Mouse (Mus musculus) heart, adult 11 months (tissue): Measurements from ENCODE around the gene Rbks.
A peak's percentile ranks its signal among the peaks of the same experiment; 100 is the strongest.
"Not testable (repeated sequence)": the region's sequence is repeated elsewhere in the genome, so short reads cannot be mapped to it uniquely, and the experiment has no call there.

Source experiments
- DNase-seq: peaks from one replicate; pipeline ENCODE4 v3.0.0; 2022

Gene Rbks

GRCm38 (mm10) chr5:31614339-31615025 lies 82.9 kb downstream of the Rbks start:
- DNase-seq = no peak

- peak; percentile 99 for DNase-seq
Measured at GRCm38 (mm10) chr5:31613852-31614286, 83.6 kb downstream of the Rbks start.

GRCm38 (mm10) chr5:31611186-31611585 lies 86.2 kb downstream of the Rbks start:
- no peak for DNase-seq

GRCm38 (mm10) chr5:31610376-31611086 lies 86.9 kb downstream of the Rbks start:
- DNase-seq = peak; percentile 89

- peak; percentile 97 for DNase-seq
Measured at GRCm38 (mm10) chr5:31606151-31606550, 91.3 kb downstream of the Rbks start.

DNA sequence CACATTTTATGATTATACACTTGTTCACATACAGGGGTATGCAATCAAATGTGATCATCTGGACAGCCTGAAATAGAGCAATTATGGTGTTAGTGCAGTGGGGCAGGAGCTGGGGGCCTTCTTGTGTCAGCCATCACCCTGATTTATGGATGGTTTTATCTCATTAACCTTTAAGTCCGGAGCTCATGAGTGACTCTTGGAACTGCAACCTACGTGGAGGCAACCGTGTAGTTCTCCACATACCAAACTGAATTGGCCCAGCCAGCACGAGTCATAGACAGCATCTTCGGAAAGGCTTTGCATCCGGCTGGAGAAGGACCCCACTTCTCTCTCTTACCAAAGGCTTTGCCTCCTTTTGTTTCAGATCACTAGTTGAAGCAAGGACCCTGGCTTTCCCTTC lies 93.7 kb downstream of the Rbks start:
- DNase-seq = no peak

- DNase-seq = peak; percentile 99
Measured at GRCm38 (mm10) chr5:31602377-31602776, 95.0 kb downstream of the Rbks start.

GRCm38 (mm10) chr5:31601162-31601722 lies 96.2 kb downstream of the Rbks start:
- DNase-seq = peak; percentile 74

DNA sequence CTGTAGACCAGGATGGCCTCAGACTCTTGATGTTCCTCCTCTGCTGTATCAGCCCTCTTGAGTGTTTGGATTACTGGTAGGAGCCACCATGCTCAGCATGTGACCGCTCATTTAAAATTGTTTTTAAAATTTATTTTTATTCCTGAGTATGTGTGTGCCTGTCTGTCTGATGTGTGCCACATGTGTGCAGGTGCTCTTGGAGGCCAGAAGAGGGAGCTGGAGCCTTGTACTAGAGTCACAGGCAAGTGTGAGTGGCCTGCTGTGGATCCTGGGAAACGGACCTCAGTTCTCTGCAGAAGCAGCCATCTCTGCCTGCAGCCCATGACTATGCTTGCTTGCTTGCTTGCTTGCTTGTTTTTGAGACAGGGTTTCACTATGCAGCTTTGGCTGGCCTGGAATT lies 98.3 kb downstream of the Rbks start:
- DNase-seq = peak; percentile 77

DNA sequence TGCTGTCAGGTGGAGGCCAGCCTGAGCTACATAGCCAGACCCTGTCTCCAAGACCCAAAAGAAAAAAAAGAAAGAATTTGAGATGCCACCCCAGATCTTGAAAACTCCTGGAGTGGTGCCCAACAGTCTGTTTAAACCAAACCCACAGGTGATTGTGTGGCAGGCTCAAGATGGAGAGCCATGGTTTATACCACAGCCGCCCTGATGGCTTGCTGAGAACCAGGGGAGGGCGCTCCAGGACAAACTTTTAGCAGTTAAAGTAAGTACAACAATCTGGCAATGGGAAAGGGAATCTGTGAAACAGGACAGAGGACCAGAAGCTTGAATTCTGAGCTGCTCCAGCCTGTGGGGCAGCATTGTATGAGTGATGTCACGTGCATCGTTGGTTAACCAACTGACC lies 98.8 kb downstream of the Rbks start:
- peak; percentile 91 for DNase-seq

GRCm38 (mm10) chr5:31598121-31598520 lies 99.3 kb downstream of the Rbks start:
- DNase-seq = no peak

DNA sequence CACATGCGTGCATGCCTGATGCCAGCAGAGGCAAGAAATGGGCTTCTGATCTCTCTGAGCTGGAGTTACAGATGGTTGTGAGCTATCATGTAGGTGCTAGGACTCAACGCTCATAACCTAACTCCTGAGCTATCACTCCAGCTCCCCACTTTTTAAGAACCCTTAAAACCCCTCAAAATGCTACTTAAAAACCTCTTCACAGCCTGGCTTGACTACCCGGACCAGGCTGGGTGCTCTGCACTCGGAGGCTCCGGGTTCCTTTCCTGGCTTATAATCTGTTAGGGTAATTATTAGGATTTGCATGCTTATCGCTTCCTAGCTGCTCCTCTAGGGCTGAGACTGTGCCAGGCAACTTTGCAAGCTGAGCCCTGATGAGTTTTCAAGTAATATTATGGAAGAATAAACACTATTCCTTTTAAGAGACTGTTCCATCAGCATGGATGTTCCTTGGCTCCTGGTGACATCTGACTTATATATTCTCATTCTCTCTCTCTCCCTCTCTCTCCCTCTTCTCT lies 99.9 kb downstream of the Rbks start:
- no peak for DNase-seq

DNA sequence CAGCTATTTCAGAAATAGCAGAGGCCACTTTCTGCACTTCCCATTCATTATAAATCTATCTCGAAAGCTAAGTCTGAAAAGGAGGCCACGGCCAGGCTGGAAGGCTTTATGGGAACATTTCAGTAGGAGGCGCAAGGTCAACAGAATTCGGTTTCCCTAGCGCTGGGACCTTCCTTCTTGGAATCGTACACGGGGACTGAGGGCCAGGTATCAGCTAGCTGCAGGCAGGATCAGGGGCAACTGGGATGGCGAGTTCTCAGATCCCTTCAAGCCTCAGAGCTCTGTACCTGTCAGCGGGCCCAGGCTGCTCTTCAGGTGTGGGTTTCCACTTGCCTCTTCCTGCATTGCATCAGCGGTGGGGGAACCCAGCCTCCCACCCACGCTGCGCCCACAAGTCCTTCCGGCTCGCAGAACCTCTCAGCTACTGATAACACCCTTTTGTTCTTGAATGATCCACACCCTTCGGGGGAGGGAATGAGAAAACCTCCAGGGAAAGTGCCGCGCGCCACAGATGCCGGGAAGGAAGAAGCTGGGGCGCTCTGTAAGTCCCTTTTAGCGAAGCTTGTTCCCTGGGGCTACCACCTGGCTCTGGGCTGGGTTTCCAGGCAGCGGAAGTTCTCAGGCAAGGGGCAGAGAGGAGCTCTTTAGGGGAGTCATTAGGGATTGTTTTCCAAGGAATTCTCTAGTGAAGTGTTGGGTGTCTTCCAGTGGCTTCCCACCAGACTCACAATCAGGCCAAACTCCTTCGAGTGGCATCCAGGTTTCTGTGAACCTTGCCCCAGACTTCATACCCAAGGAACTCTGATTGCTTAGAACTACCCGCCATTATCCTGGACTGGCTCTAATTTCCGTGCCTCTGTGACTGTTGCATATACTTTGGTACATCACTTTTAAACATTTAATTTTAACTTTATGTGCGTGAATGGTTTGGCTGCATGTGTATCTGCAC lies 100.7 kb downstream of the Rbks start, which contains the start of gene Mrpl33:
Gene Mrpl33, plus strand, starts transcription at position 455 of the 949 bp plus-strand sequence.
- DNase-seq = peak; percentile 97

GRCm38 (mm10) chr5:31595868-31596267 lies 101.6 kb downstream of the Rbks start:
- DNase-seq = peak; percentile 89

GRCm38 (mm10) chr5:31591122-31591521 lies 106.3 kb downstream of the Rbks start:
- DNase-seq = peak; percentile 58

GRCm38 (mm10) chr5:31589711-31590319 lies 107.6 kb downstream of the Rbks start:
- DNase-seq = peak; percentile 88

DNA sequence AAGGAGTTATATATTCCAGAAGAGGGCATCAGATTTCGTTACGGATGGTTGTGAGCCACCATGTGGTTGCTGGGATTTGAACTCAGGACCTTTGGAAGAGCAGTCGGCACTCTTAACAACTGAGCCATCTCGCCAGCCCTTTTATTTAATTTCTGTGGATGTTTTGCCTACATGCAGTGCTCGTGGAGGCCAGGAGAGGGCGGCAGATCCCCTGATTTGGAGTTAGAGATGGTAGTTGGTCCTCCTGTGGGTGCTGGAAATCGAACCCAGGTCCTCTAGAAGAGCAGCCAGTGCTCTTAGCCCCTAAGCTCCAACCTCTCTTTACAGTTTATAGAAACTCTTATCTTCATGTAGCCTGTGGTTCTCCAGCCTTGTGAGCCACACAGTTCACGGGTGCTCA lies 108.8 kb downstream of the Rbks start:
- DNase-seq = not testable (repeated sequence)

DNA sequence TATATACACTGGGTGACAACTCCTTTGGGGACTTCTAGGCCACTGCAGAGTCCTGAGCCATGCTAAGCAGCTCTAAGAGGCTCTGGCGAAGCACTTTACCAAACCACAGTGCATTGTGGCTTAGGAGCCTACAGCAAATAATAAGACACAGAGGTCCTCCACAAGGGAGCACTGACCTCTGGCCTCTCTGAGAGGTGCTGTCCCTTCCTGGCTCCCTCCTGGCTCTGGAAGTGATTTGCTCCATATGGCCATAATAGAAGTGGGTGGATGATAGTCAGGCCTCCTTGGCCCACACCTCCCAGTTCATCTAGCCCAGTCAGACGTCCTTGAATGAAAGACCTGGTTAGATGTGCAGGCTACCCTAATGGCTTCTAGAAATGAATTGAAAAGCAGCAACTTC lies 109.4 kb downstream of the Rbks start:
- no peak for DNase-seq

GRCm38 (mm10) chr5:31585526-31585925 lies 111.9 kb downstream of the Rbks start:
- DNase-seq = no peak

GRCm38 (mm10) chr5:31583261-31583660 lies 114.2 kb downstream of the Rbks start:
- DNase-seq = no peak

GRCm38 (mm10) chr5:31581932-31582331 lies 115.5 kb downstream of the Rbks start:
- peak; percentile 58 for DNase-seq

DNA sequence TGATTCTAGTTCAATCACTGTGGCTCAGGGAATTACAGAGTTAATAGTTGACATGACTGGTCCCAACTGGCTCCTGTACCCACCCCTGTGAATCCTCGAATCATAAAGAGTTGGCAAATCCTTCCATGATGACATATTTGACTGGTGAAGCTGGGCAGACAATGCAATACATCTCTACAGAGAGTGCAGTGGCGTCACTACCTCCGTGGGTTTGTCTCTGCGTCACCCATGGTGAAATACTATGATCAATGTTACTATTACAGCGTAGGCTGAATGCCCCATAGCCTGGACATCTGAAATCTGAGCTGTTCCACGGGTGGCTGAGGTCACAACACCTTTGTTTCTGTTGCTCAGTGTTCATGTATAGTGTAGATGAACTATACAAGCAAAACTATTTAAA lies 116.2 kb downstream of the Rbks start:
- DNase-seq = no peak
